Mouse (Mus musculus): ENCODE data around the gene Cercam.

DNA sequence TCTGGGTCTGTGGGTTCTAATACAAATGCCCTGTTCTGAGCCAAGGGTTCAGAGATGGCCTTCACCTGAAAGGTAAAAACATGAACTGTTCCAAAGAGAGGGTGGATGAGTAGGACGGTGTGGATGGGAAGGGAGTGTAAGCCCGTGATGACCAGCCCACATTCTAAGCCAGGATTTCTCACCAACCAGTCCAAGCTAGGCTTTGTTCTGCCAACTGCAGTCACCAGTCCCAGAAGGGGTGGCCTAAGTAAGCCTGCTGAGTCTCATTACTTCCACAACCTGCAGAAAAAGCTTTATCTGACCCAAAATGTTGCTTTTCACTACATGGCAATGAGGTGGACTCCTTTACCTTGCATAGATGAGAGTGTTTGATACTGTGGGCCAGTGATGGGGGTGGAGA, 24.8 kb upstream of the Cercam start:
- TF ChIP-seq CTCF (IDR thresholded peaks at IDR 0.05; ENCODE audit: extremely low read depth, insufficient read depth, low read length) (no peak), POLR2A (IDR thresholded peaks at IDR 0.05; ENCODE audit: extremely low read depth, insufficient read depth, low read length) (no peak)
